Mouse (Mus musculus): ENCODE data around the gene Aoc1.

- no peak for TF ChIP-seq EP300 (IDR thresholded peaks at IDR 0.05; ENCODE audit: low read depth)
- no peak for TF ChIP-seq CTCF (IDR thresholded peaks at IDR 0.05; ENCODE audit: low read depth)
Observed at GRCm38 (mm10) chr6:48840371-48840969, 32.2 kb upstream of the Aoc1 start, which contains the start of gene Tmem176a.
